ENCODE assay signal across 29 mouse cellular contexts in genomic region chr8:89064042-89064441, GRCm38 (mm10). TPM values are rescaled to one million over a fixed set of nuclear protein-coding genes. Genes with fewer than 3 reads are reported as not detected.
DNase-seq lines count a peak whose midpoint lies in the region; ATAC-seq and TF ChIP-seq lines count a peak whose summit lies in the region.
"Had no signal": no experiment of that assay in that cellular context is flagged by ENCODE, and none has a peak within 500 bp of the region (broad histone marks: within the 10 kb centered on the region; RNA-seq: fewer than 3 reads in every experiment).

No protein-coding gene starts in this region.

- DNase-seq in forebrain, embryonic 10.5 days (ENCODE audit: extremely low spot score, low spot score): no peak
- no peak for DNase-seq in forebrain, embryonic 11.5 days (ENCODE audit: low spot score)
- peak; percentile 57 for DNase-seq in kidney, postnatal 0 days (ENCODE audit: low spot score)
- no peak for DNase-seq in kidney, adult 9 months
- peak; percentile 33 for DNase-seq in mesoderm, embryonic 11.5 days (ENCODE audit: low read depth, low spot score)
- DNase-seq in cerebellum, adult 9-10 months: no peak
- DNase-seq in lung, postnatal 36 days: no peak
- DNase-seq: adrenal gland, adult 8-10 months; cerebellum, adult 11 months; cerebellum, adult 9-11 months; gastrocnemius, adult 2 months; gastrocnemius, postnatal 36 days; heart, adult 18-20 months; heart, postnatal 4 days; kidney, postnatal 14 days; liver, postnatal 0 days; right cerebral cortex, postnatal 4 days; thymus, adult 18-20 months; thymus, postnatal 36 days had no signal

- TF ChIP-seq CTCF in kidney, postnatal 0 days (IDR thresholded peaks at IDR 0.05; ENCODE audit: low read depth): no peak
- TF ChIP-seq CTCF in ES-Bruce4 (IDR thresholded peaks at IDR 0.05; ENCODE audit: low read depth, low read length): no peak

- no peak for TF ChIP-seq POLR2A in ES-Bruce4 (IDR thresholded peaks at IDR 0.05; ENCODE audit: insufficient read depth, low read length)

- peaks cover 8% of the 10 kb centered on the region; the same call in 1 of the 2 replicates for H3K27me3 ChIP-seq in forebrain, embryonic 10.5 days (ENCODE audit: poor library complexity, severe bottlenecking)
- H3K27me3 ChIP-seq in forebrain, embryonic 11.5 days (ENCODE audit: control insufficient read depth, insufficient read depth, low read length): no peaks in the 10 kb centered on the region
- H3K27me3 ChIP-seq in kidney, postnatal 0 days (ENCODE audit: insufficient read depth, low read length): no peaks in the 10 kb centered on the region
- H3K27me3 ChIP-seq in ES-Bruce4 (ENCODE audit: control insufficient read depth, insufficient read depth, low read length, poor library complexity, severe bottlenecking): no peaks in the 10 kb centered on the region
- H3K27me3 ChIP-seq: forebrain, embryonic 15.5 days; liver, embryonic 12.5 days had no signal

- H3K4me1 ChIP-seq in forebrain, embryonic 10.5 days: peaks cover 19% of the 10 kb centered on the region
- H3K4me1 ChIP-seq in forebrain, embryonic 11.5 days (replicated peaks; ENCODE audit: control insufficient read depth, insufficient read depth, low read length): peaks cover 7% of the 10 kb centered on the region; the same call in 1 of the 2 replicates
- no peaks in the 10 kb centered on the region for H3K4me1 ChIP-seq in kidney, postnatal 0 days (replicated peaks; ENCODE audit: insufficient read depth, low read length)
- peaks cover 2% of the 10 kb centered on the region for H3K4me1 ChIP-seq in ES-Bruce4 (ENCODE audit: control insufficient read depth, insufficient read depth, low read length)
- H3K4me1 ChIP-seq: liver, embryonic 12.5 days had no signal

- H3K27ac ChIP-seq in forebrain, embryonic 10.5 days: peak overlapping the region; percentile 56
- no peak overlapping the region for H3K27ac ChIP-seq in forebrain, embryonic 11.5 days (ENCODE audit: low read depth, low read length)
- no peak overlapping the region for H3K27ac ChIP-seq in kidney, postnatal 0 days
- peak overlapping the region; percentile 92 for H3K27ac ChIP-seq in ES-Bruce4 (ENCODE audit: insufficient read depth, low read length)
- H3K27ac ChIP-seq: forebrain, embryonic 15.5 days; gastrocnemius, adult 2 months; hindbrain, embryonic 13.5 days; liver, embryonic 12.5 days; macrophage; stomach, postnatal 0 days had no signal

- H3K4me2 ChIP-seq in forebrain, embryonic 11.5 days (ENCODE audit: low read depth, low read length, severe bottlenecking): no peak overlapping the region
- H3K4me2 ChIP-seq in kidney, postnatal 0 days (ENCODE audit: low read length): no peak overlapping the region
- H3K4me2 ChIP-seq: forebrain, embryonic 15.5 days; heart, embryonic 12.5 days; hindbrain, embryonic 13.5 days; liver, embryonic 12.5 days had no signal

- H3K4me3 ChIP-seq in forebrain, embryonic 10.5 days: no peak overlapping the region
- H3K4me3 ChIP-seq in forebrain, embryonic 11.5 days (ENCODE audit: low read depth, low read length): no peak overlapping the region
- H3K4me3 ChIP-seq in kidney, postnatal 0 days (replicated peaks; ENCODE audit: low read depth, low read length): no peak overlapping the region
- no peak overlapping the region for H3K4me3 ChIP-seq in ES-Bruce4 (ENCODE audit: low read depth, low read length)
- H3K4me3 ChIP-seq: erythroblast, embryonic 14.5 days; forebrain, embryonic 15.5 days; gastrocnemius, adult 2 months; heart, embryonic 12.5 days; hindbrain, embryonic 13.5 days; liver, embryonic 12.5 days had no signal

- H3K36me3 ChIP-seq in forebrain, embryonic 10.5 days (replicated peaks): no peaks in the 10 kb centered on the region
- no peaks in the 10 kb centered on the region for H3K36me3 ChIP-seq in forebrain, embryonic 11.5 days (ENCODE audit: control insufficient read depth, insufficient read depth, low read length)
- H3K36me3 ChIP-seq in kidney, postnatal 0 days (ENCODE audit: insufficient read depth, low read length): no peaks in the 10 kb centered on the region
- H3K36me3 ChIP-seq in ES-Bruce4 (ENCODE audit: control insufficient read depth, insufficient read depth, low read length, poor library complexity, severe bottlenecking): no peaks in the 10 kb centered on the region
- H3K36me3 ChIP-seq: forebrain, embryonic 15.5 days; heart, embryonic 12.5 days; hindbrain, embryonic 13.5 days; liver, embryonic 12.5 days had no signal

- TF ChIP-seq EP300 in ES-Bruce4 (IDR thresholded peaks at IDR 0.05; ENCODE audit: insufficient read depth, low read depth, low read length): peak; percentile 73

- no peak for ATAC-seq in forebrain, embryonic 11.5 days (replicated peaks; ENCODE audit: low FRiP score)
- ATAC-seq in kidney, postnatal 0 days (replicated peaks; ENCODE audit: low FRiP score, low read depth): no peak
- ATAC-seq: forebrain, embryonic 15.5 days; intestine, embryonic 16.5 days; liver, embryonic 12.5 days; liver, postnatal 0 days; midbrain, embryonic 16.5 days had no signal

- 54% methylated on average over 9 of the region's 9 CpGs for WGBS in forebrain, embryonic 10.5 days
- WGBS in forebrain, embryonic 11.5 days: 34% methylated on average over 9 of the region's 9 CpGs
- 35% methylated on average over 9 of the region's 9 CpGs for WGBS in kidney, postnatal 0 days

- H3K9me3 ChIP-seq in forebrain, embryonic 10.5 days: no peaks in the 10 kb centered on the region
- no peaks in the 10 kb centered on the region for H3K9me3 ChIP-seq in forebrain, embryonic 11.5 days (ENCODE audit: control insufficient read depth, low read length)
- no peaks in the 10 kb centered on the region for H3K9me3 ChIP-seq in kidney, postnatal 0 days (replicated peaks; ENCODE audit: low read length)
- H3K9me3 ChIP-seq in ES-Bruce4 (replicated peaks; ENCODE audit: control insufficient read depth, insufficient read depth, low read length, poor library complexity, severe bottlenecking): no peaks in the 10 kb centered on the region
- H3K9me3 ChIP-seq: forebrain, embryonic 15.5 days; heart, embryonic 12.5 days; hindbrain, embryonic 13.5 days; liver, embryonic 12.5 days had no signal

- no peak overlapping the region for H3K9ac ChIP-seq in forebrain, embryonic 11.5 days (ENCODE audit: low read length)
- no peak overlapping the region for H3K9ac ChIP-seq in kidney, postnatal 0 days (ENCODE audit: low read depth, low read length)
- peak overlapping the region; percentile 6; the same call in 1 of the 2 replicates for H3K9ac ChIP-seq in ES-Bruce4 (ENCODE audit: low read depth, poor library complexity, severe bottlenecking)
- H3K9ac ChIP-seq: forebrain, embryonic 15.5 days; heart, embryonic 12.5 days; hindbrain, embryonic 13.5 days; liver, embryonic 12.5 days; liver, postnatal 0 days had no signal

RNA-seq across cellular contexts. Expression of gene Sall1, which starts 20.1 kb away (rescaled TPM):
- 12.2 TPM in 2 replicates for polyA plus RNA-seq in forebrain, embryonic 10.5 days (2016; fragmentation: Nextera tagmentation; extraction: Ambion mirVana)
- polyA plus RNA-seq in forebrain, embryonic 11.5 days (2014; fragmentation: Nextera tagmentation; extraction: Ambion mirVana): 27.8 and 32.9 TPM in 2 replicates
- 24.6 and 25.6 TPM in 2 replicates for polyA plus RNA-seq in kidney, postnatal 0 days (2015; fragmentation: Nextera tagmentation; extraction: Ambion mirVana)
- 58.9 and 60.4 TPM in 2 replicates for polyA plus RNA-seq in ES-Bruce4 (2011; ENCODE audit: insufficient read depth, insufficient read length, low read depth, missing spikeins)
- polyA plus RNA-seq: erythroblast, embryonic 14.5 days; macrophage had no signal

Comparison
In these comparisons a context has a peak if more than half of its experiments do, and no peak if none do; other contexts are left out.
1. DNase-seq: peak in kidney, postnatal 0 days (single experiment) and mesoderm, embryonic 11.5 days (single experiment); none in forebrain, embryonic 10.5 days (single experiment), forebrain, embryonic 11.5 days (single experiment), kidney, adult 9 months (single experiment), cerebellum, adult 9-10 months (single experiment) and lung, postnatal 36 days (single experiment).
2. H3K27ac ChIP-seq: peak in forebrain, embryonic 10.5 days (single experiment) and ES-Bruce4 (single experiment); none in forebrain, embryonic 11.5 days (single experiment) and kidney, postnatal 0 days (single experiment).